Mouse (Mus musculus) adrenal gland (tissue): ENCODE measurements around the gene Grb2.

Experiments
- intact Hi-C: fragments of 180-260 bp; cut with DNase I; formaldehyde crosslinking; loops from one replicate; pipeline ENCODE4 v1.15.1; 2025

Grb2 gene

DNA sequence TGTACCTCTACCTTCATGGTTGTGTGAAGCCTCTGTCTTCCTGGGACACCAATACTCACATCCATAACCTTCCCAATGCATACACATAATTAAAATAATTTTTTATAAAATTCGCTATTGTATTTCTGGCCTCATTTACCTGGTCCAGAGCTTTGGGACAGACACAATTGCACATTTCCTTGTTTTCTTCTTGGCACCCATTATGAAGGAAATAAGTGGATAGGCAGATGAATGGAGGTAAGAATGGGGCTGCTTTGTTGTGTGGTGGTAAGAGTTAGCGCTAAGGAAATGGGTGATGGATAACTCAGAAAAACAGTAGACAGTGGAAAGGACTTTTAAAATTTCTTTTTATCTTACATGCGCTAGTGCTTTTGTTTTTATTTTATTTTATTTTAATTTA lies 5.0 kb upstream of the Grb2 start:
- intact Hi-C loops: loop anchor here (5.0 to 10.0 kb wide), 3 partner anchors 81 to 229 kb away; no protein-coding TSS in a partner anchor

DNA sequence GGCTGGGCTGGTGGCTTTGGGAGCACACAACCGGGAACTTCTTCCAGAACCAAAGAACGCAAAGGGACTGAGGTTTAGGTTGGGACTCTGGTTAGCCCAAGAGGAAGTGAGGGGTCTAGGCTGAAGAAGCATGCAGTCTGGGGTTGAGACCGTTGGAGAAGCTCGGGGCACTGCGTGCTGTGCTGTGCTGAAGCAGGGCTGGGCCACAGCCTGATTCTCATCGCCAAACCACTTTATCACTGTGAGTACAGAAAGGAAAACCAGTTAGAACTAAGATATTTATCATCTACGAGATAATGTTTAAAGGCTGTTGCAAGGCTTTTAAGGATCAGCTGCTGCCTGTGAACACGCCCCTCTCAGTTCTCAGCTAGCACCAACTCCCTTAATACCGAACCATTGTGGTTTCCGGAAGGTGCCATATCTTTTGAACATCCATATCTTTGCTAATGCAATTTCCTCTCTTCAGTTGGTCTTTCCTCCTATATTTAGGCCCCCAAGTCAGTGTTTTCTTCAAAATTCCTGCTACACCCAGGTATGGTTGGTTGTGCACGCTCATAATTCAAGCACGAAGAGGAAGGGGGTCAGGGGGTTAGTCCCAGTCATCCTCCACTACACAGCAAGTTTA lies 4.4 kb upstream of the Grb2 start:
- intact Hi-C loops: loop anchor here (5.0 to 10.0 kb wide), 3 partner anchors 80 to 228 kb away; no protein-coding TSS in a partner anchor

DNA sequence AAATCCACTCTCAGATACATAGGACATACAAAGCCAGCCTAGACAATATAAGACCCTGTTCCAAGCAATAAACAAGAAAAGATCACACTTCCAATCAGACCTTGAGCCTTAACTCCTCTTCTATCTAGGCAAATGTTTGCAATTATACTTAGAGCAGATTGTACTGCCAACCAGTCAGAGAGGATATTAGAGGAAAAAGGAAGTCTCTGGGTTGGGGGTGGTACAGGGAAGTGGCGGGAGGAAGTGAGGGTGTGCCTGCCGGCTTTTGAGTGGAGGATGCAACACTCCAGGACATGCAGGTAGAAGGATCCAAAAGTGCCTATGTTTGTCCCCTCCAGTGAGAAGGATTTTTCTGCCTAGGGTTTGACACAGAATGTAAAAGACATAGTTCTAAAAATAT lies 3.9 kb upstream of the Grb2 start:
- intact Hi-C loops: loop anchor here (5.0 to 10.0 kb wide), 3 partner anchors 80 to 227 kb away; no protein-coding TSS in a partner anchor

GRCm38 (mm10) chr11:115711133-115711532 lies 2.7 kb upstream of the Grb2 start:
- intact Hi-C loops: loop anchor here (5.0 to 10.0 kb wide), 3 partner anchors 79 to 226 kb away; no protein-coding TSS in a partner anchor

GRCm38 (mm10) chr11:115709829-115710559 lies 1.6 kb upstream of the Grb2 start:
- intact Hi-C loops: loop anchor here (5.0 to 10.0 kb wide), 3 partner anchors 78 to 225 kb away; no protein-coding TSS in a partner anchor

GRCm38 (mm10) chr11:115708956-115709828 lies 795 bp upstream of the Grb2 start:
- intact Hi-C loops: no loop called here

DNA sequence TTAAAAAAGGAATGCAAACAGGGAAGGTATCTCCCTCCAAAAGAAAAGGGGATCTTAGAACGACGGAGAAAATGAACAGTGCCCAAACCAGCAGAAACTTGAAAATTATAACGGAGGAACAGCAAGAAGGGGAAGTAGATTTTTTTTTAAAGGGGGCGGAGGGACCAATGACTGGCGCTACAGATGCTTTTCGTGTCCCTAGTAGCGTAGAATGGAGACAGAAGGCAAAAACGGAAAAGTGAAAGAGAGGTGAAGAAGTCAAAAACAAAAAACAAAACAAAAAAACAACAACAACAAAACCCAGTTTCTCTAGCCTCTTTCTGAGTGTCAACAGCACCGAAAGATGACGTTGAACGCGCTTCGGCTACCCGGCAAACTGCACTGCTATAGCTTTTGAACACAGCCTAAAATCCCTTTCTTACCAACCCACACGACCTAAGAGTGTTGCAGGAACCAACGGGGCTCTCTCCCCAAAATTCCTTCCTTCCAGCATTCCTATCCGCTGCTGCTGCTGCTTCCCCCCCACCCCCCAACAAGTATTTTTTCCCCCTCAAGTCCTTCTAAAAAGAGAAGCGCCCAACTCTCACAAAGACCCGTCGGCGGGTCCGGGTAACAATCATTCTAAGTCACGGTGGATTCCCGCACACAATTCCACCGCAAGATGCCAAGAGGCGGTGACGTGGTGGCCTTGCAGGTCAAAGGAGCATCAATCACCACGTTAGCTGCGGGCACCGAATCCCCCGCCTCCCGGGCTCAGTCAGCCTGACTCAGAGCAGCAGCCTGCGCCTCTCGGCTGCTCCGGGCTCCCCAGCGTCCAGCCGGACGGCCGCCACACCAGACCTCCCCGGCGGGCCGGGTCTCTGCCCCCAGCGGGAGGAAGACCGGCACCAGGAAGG lies 836 bp downstream of the Grb2 start:
- intact Hi-C loops: no loop called here

- intact Hi-C loops: no loop called here
Measured at GRCm38 (mm10) chr11:115706584-115706983, 1.8 kb downstream of the Grb2 start.

GRCm38 (mm10) chr11:115705561-115705960 lies 2.8 kb downstream of the Grb2 start:
- intact Hi-C loops: no loop called here

DNA sequence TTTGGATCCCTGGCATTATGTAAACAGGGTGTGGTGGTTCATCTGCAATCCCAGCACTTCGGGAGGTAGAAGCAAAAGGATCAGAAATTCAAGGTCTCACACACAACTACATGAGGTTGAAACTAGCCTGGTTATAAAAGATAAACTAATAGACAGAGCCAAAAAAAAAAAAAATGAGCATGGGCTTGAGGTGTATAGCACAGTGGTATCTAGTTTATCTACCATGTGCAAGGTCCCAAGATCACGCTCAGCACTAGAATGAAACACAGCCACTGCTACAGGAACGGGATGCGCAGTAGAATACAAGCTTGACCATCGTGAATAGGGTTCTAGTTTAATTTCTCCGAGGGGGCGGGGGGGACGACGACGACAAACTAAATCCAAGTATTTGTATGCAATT lies 3.7 kb downstream of the Grb2 start:
- intact Hi-C loops: no loop called here

DNA sequence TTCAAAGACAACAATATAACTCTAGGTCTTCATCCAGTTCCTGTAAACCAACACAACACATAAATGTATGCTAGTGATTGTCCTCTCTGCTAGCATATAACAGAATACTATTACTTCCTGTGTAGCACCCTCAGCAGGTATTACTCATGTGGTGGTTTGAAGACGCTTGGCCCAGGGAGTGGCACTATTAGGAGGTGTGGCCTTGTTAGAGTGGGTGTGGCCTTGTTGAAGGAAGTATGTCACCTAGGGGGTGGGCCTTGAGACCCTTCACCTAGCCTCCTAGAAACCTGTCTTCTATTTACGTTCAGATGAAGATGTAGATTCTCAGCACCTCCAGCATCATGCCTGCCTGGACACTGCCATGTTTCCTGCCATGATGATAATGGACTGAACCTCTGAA lies 4.9 kb downstream of the Grb2 start:
- intact Hi-C loops: no loop called here

DNA sequence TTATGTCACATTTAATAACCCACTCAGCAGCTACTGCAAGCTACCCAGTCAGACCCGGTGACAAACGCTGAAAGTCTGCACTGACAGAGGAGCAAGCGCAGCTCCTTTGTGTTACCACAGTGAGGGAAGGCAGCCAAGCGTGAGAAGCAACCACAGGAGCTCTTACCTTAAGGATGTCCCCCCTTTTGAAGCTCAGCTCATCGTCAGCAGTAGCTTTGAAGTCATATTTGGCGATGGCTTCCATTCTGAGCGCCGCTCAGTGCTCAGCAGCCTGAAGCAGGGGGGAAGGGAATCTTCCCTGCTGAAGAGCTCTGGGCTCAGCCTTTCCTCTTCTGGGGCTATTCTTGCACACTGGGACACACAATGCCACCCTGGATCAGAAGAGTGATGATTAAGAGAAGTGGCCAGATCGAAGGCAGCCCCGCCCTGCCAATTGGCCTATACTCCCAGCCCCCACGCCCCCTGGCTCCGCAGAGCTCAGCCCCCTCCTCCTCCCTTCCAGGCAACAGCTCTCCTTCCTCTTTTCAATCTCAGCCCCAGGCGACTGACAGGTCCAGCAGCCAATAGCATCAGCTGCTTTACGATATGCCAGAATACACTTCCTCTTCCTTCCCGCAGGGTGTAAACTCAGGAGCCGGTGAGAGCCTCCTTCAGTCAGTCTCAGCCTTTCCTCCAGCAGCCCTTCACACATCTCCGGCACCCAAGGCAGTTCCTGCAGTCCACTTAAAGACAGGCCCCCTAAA lies 9.2 kb downstream of the Grb2 start:
- intact Hi-C loops: no loop called here

GRCm38 (mm10) chr11:115697722-115698121 lies 10.7 kb downstream of the Grb2 start:
- intact Hi-C loops: no loop called here

- intact Hi-C loops: no loop called here
Measured at GRCm38 (mm10) chr11:115697091-115697490, 11.3 kb downstream of the Grb2 start.

DNA sequence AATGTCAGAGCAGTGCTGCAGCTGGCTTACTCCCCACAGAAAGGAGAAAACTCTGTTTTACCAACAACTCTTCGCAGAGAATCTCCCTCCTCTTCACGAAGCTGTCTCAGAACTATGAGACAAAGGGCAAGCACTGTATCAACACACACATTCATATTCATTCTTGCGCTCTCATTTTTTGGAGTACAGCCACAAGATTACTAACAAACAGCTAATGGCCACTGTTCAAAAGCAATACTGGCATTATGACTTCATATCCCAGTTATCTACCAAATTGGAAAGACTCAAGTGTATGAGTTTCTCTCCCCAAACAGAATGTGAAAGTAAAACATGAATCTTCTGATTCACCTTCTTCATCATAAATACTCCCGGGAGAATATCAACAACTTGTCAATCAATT lies 11.9 kb downstream of the Grb2 start:
- intact Hi-C loops: no loop called here

DNA sequence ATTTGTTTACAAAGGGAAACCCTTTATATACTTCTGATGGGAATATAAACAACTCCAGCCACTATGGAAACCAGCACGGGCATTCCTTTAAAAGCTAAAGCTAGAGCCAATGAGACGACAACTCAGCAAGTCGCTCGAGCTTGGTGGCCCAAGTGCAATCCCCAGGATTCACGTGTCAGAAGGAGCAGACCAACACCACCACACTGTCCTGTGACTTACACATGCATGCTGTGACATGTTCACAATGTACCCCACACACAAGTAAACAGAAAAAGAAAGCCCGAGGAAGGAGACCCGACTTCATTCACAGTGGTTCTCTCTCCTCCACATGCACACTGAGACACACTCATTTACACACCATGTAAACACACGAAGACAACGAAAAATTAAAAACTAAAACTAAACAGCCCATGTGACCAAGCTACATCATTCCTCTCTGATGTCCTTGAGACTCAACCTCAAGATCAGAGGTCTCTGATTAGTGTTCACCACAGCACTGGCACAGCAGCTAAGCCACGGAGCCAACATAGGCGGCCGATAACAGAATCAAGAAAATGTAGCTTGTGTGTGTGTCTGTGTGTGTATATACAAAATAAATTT lies 14.3 kb downstream of the Grb2 start:
- intact Hi-C loops: no loop called here

DNA sequence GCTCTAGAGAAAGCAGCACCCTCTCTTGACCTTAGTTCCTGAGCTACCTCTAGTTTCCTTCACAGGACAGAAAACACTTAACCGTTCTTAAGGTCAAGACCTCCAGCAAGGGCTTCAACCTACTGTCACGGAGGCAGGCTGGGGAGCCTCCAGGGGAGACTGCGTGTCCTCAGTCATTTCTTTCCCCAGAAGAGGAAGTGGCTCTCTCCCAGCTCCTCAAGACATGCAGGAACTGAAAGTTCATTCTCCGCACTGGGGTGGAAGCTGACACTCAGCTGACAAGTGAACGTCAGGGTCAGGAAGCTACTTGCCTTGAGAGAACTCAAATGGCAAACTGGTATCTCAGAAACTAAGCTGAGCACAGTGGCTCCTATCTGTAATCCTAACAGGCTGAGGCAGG lies 15.6 kb downstream of the Grb2 start:
- intact Hi-C loops: no loop called here

DNA sequence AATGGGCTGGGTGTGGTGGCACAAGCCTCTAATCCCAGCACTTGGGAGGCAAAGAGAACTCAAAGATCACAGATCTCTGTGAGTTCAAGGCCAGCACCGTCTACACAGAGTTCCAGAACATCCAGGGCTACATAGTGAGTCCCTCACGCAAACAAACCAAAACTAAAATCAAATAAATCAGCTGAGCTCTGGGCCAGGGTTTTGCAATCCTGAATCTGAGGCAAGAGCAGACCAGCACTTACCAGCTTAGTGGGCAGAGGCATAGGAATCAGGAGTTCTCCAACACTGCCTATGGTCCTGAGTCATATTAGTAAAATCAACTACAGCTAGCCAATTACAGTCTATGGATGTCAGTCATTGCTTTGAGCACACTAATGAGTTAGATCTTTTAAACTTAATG lies 16.4 kb downstream of the Grb2 start:
- intact Hi-C loops: no loop called here

DNA sequence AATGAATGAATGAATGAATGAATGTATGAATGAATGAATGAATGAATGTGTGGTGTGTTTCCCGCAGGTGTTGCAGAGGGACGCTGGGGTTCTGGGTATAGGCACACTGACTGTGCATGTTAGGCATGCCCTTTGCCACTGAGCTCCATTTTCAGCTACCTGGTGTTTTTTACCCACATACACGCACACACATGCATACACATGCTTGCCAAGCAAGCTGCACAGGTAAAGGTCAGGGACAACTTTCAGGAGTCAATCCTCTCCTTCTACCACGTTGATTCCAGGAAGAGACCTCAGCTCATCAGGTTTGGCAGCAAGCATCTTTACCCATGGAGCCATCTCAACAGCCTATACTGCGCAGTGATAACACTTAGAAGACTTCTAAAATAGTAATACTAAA lies 16.9 kb downstream of the Grb2 start:
- intact Hi-C loops: no loop called here

GRCm38 (mm10) chr11:115691013-115691412 lies 17.4 kb downstream of the Grb2 start:
- intact Hi-C loops: no loop called here
